Mouse (Mus musculus) kidney, postnatal 0 days (tissue): ENCODE measurements at regions not wholly inside any gene's neighbourhood (a gene's known extent, or its start where the extent isn't known, plus 50 kb on each side); places are given as distances from the start of the nearest gene placed in this dataset.
A peak's percentile ranks its signal among the peaks of the same experiment; 100 is the strongest.

Experiments
- ATAC-seq: fragments of 200-750 bp; cut with Nextera tagmentation; replicated peaks from 2 replicates; pipeline ENCODE4 v1.8.0; 2017; ENCODE audit warnings: low read depth, moderate number of reproducible peaks, moderate TSS enrichment, moderate library complexity; ENCODE audit not compliant: low FRiP score
- DNase-seq: peaks from one replicate; pipeline ENCODE4 v3.0.0-alpha.2; 2016; ENCODE audit warnings: low spot score
- H3K27ac ChIP-seq: fragments of 300-500 bp; sonication (generic); 2 replicates; pipeline ENCODE4 v1.5.1; 2014; ENCODE audit warnings: mild to moderate bottlenecking
- H3K27me3 ChIP-seq: fragments of 300-500 bp; sonication (generic); 2 replicates; pipeline ENCODE4 v1.6.1; 2014; ENCODE audit warnings: low read length, mixed read lengths; ENCODE audit not compliant: insufficient read depth
- H3K36me3 ChIP-seq: fragments of 300-500 bp; sonication (generic); 2 replicates; pipeline ENCODE4 v1.6.1; 2014; ENCODE audit warnings: low read length, mixed read lengths; ENCODE audit not compliant: insufficient read depth
- H3K4me1 ChIP-seq: fragments of 300-500 bp; sonication (generic); replicated peaks from 2 replicates; pipeline ENCODE4 v1.6.1; 2014; ENCODE audit warnings: antibody characterized with exemption, low read length, mixed read lengths; ENCODE audit not compliant: insufficient read depth
- H3K4me2 ChIP-seq: fragments of 300-500 bp; sonication (generic); 2 replicates; pipeline ENCODE4 v1.6.1; 2014; ENCODE audit warnings: mild to moderate bottlenecking, low read length, moderate library complexity, mixed read lengths
- H3K4me3 ChIP-seq: fragments of 300-500 bp; sonication (generic); replicated peaks from 2 replicates; pipeline ENCODE4 v1.5.1; 2014; ENCODE audit warnings: low read depth, low read length
- H3K9ac ChIP-seq: fragments of 300-500 bp; sonication (generic); 2 replicates; pipeline ENCODE4 v1.6.1; 2014; ENCODE audit warnings: low read depth, low read length
- H3K9me3 ChIP-seq: fragments of 300-500 bp; sonication (generic); replicated peaks from 2 replicates; pipeline ENCODE4 v1.6.1; 2016; ENCODE audit warnings: low read length, inconsistent platforms, mixed read lengths
- CTCF ChIP-seq: IDR thresholded peaks from 2 replicates; pipeline ENCODE4 v1.5.1; 2016; ENCODE audit warnings: antibody characterized with exemption, low read depth, mild to moderate bottlenecking, moderate library complexity
- WGBS: fragments of 180-500 bp; shearing (Covaris S2); extraction: QIAGEN DNeasy Blood & Tissue Kit; methylation state at CpG from one replicate; pipeline ENCODE4 v1.1.7; 2014; 5-methylcytosine and 5-hydroxymethylcytosine counted together

- H3K4me1 ChIP-seq = no peaks in the 10 kb centered on the region
- H3K4me2 ChIP-seq = no peak overlapping the region
- no peaks in the 10 kb centered on the region for H3K36me3 ChIP-seq
- 50% methylated on average over 12 of the region's 12 CpGs for WGBS
- H3K9me3 ChIP-seq = no peaks in the 10 kb centered on the region
- no peak overlapping the region for H3K27ac ChIP-seq
- TF ChIP-seq CTCF = no peak
- ATAC-seq = no peak; the same call in 1 of the 2 replicates
- H3K27me3 ChIP-seq = no peaks in the 10 kb centered on the region
- DNase-seq = no peak
- H3K9ac ChIP-seq = no peak overlapping the region
- no peak overlapping the region for H3K4me3 ChIP-seq
Measured at GRCm38 (mm10) chr3:101699929-101700681, 95.6 kb upstream of the Atp1a1 start.

- TF ChIP-seq CTCF = peak; percentile 34; the same call in 1 of the 2 replicates
- H3K36me3 ChIP-seq = no peaks in the 10 kb centered on the region
- H3K27ac ChIP-seq = no peak overlapping the region
- 89% methylated on average over 2 of the region's 2 CpGs for WGBS
- no peak for ATAC-seq
- no peak overlapping the region for H3K4me3 ChIP-seq
- H3K4me1 ChIP-seq = no peaks in the 10 kb centered on the region
- no peak for DNase-seq
- H3K9me3 ChIP-seq = no peaks in the 10 kb centered on the region
- no peaks in the 10 kb centered on the region for H3K27me3 ChIP-seq
- no peak overlapping the region for H3K4me2 ChIP-seq
- H3K9ac ChIP-seq = no peak overlapping the region
Measured at GRCm38 (mm10) chr3:101696832-101697231, 92.3 kb upstream of the Atp1a1 start.

GRCm38 (mm10) chr3:101694311-101694710 is 89.8 kb upstream of the Atp1a1 start:
- DNase-seq (no peak), ATAC-seq (no peak)
- whole genome bisulfite sequencing = 67% methylated on average over 1 of the region's 1 CpGs
- Histone ChIP-seq H3K36me3 (no peaks in the 10 kb centered on the region), H3K4me3 (no peak overlapping the region), H3K9me3 (no peaks in the 10 kb centered on the region), H3K4me2 (no peak overlapping the region), H3K9ac (no peak overlapping the region), H3K27me3 (no peaks in the 10 kb centered on the region), H3K4me1 (no peaks in the 10 kb centered on the region), H3K27ac (no peak overlapping the region)
- no peak for TF ChIP-seq CTCF

GRCm38 (mm10) chr3:101691937-101692604 is 87.6 kb upstream of the Atp1a1 start:
- 53% methylated on average over 8 of the region's 8 CpGs for WGBS
- no peak overlapping the region for H3K4me2 ChIP-seq
- TF ChIP-seq CTCF = no peak
- no peak overlapping the region for H3K27ac ChIP-seq
- no peaks in the 10 kb centered on the region for H3K4me1 ChIP-seq
- H3K36me3 ChIP-seq = no peaks in the 10 kb centered on the region
- no peaks in the 10 kb centered on the region for H3K27me3 ChIP-seq
- DNase-seq = no peak
- H3K4me3 ChIP-seq = no peak overlapping the region
- no peak for ATAC-seq
- no peak overlapping the region for H3K9ac ChIP-seq
- H3K9me3 ChIP-seq = no peaks in the 10 kb centered on the region

DNA sequence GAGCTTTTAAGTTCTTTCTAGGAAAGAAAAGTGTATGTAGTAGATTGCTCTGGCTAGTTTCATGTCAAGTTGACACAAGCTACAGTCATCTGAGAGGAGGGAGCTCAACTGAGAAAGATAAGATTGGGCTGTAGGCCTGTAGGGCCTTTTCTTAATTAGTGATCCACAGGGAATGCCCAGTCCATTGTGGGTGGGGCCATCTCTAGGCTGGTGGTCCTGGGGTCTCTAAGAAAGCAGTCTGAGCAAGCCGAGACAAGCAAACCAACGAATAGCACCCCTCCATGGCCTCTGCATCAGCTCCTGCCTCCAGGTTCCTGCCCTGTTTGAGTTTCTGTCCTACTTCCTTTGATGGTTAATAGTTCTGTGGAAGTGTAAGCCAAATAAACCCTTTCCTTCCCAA is 86.3 kb upstream of the Atp1a1 start:
- WGBS = 78% methylated on average over 2 of the region's 2 CpGs
- Histone ChIP-seq H3K27ac (no peak overlapping the region), H3K9ac (no peak overlapping the region), H3K4me1 (no peaks in the 10 kb centered on the region), H3K4me2 (no peak overlapping the region), H3K27me3 (no peaks in the 10 kb centered on the region), H3K9me3 (no peaks in the 10 kb centered on the region), H3K36me3 (no peaks in the 10 kb centered on the region), H3K4me3 (no peak overlapping the region)
- no peak for TF ChIP-seq CTCF
- ATAC-seq (no peak), DNase-seq (no peak)

DNA sequence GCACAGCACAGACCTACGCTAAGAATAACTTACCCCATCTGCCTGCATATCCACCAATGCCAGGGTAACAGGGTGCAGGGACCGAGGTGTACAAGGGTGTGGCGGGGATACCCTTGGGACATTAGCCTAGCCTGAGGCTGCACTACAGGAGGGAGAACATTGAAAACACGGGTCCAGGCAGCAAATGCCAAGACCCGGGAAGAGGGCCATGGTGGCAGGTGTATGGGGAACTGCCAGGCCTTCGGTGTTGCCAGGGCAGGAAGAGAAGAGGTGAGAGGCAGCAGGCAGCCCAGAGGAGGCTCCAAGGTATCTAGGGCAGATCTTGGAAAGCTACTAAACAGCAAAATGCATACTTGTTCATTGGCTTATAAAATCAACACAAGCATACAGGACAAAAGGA is 85.7 kb upstream of the Atp1a1 start:
- no peaks in the 10 kb centered on the region for H3K36me3 ChIP-seq
- H3K9ac ChIP-seq = no peak overlapping the region
- 89% methylated on average over 6 of the region's 6 CpGs for WGBS
- no peaks in the 10 kb centered on the region for H3K27me3 ChIP-seq
- H3K4me1 ChIP-seq = no peaks in the 10 kb centered on the region
- DNase-seq = no peak
- no peak overlapping the region for H3K4me3 ChIP-seq
- no peak for ATAC-seq
- no peak overlapping the region for H3K27ac ChIP-seq
- H3K9me3 ChIP-seq = no peaks in the 10 kb centered on the region
- H3K4me2 ChIP-seq = no peak overlapping the region
- no peak for TF ChIP-seq CTCF
